Comparison of ENCODE assay signal across 11 mouse cellular contexts in the genomic region with DNA sequence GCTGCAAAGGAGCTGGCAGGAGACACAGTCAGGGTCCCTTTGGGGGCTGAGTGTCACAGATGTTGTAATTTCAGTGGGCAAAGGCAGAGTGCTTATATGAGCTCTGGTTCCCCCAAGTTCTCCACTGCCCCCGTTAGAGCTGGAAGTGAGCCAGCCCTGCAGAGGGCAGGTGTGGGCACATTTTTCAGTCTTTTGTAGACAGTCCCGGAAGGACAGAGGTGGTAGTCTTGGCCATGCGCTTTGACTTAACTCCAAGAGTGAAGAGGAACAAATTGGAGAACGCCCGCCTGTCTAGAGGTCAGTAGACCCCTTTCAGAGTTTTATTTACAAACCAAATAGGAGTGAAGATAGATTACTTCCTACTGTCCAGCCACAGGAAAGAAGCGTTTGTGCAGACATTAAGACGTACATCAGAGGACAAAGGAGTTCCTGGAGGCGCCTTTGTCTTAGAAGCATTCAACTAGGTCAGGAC.
DNase-seq lines count a peak whose midpoint lies in the region; ATAC-seq and TF ChIP-seq lines count a peak whose summit lies in the region.
"Had no signal": no experiment of that assay in that cellular context is flagged by ENCODE, and none has a peak within 500 bp of the region (broad histone marks: within the 10 kb centered on the region; RNA-seq: fewer than 3 reads in every experiment).

No protein-coding gene starts in this region.

- ATAC-seq in midbrain, embryonic 12.5 days (ENCODE audit: low FRiP score, low read depth), result no peak
- ATAC-seq in midbrain, embryonic 13.5 days, result no peak
- peak; percentile 19; the same call in 1 of the 2 replicates for ATAC-seq in kidney, postnatal 0 days (replicated peaks; ENCODE audit: low FRiP score, low read depth)
- ATAC-seq in stomach, postnatal 0 days (ENCODE audit: low FRiP score, low TSS enrichment), result no peak
- ATAC-seq: forebrain, embryonic 15.5 days had no signal

- TF ChIP-seq CTCF in kidney, postnatal 0 days (IDR thresholded peaks at IDR 0.05; ENCODE audit: low read depth), result peak; percentile 43; the same call in 1 of the 2 replicates
- peak; percentile 12; the same call in 1 of the 2 replicates for TF ChIP-seq CTCF in stomach, postnatal 0 days (IDR thresholded peaks at IDR 0.05; ENCODE audit: low read depth)

- H3K36me3 ChIP-seq in midbrain, embryonic 12.5 days, result no peaks in the 10 kb centered on the region
- H3K36me3 ChIP-seq in midbrain, embryonic 13.5 days, result no peaks in the 10 kb centered on the region
- H3K36me3 ChIP-seq in kidney, postnatal 0 days (ENCODE audit: insufficient read depth, low read length), result no peaks in the 10 kb centered on the region
- no peaks in the 10 kb centered on the region for H3K36me3 ChIP-seq in stomach, postnatal 0 days (ENCODE audit: control insufficient read depth, insufficient read depth, low read length)
- H3K36me3 ChIP-seq: forebrain, embryonic 15.5 days; heart, embryonic 13.5 days had no signal

- DNase-seq in embryo, embryonic 9.5 days (ENCODE audit: extremely low spot score), result peak; percentile 41
- no peak for DNase-seq in embryo, embryonic 10.5 days (ENCODE audit: low spot score)
- peak; percentile 86 for DNase-seq in kidney, postnatal 0 days (ENCODE audit: low spot score)
- DNase-seq in stomach, postnatal 0 days (ENCODE audit: low spot score), result no peak
- DNase-seq in cerebellum, adult 9-11 months, result no peak
- no peak for DNase-seq in MN1 (ENCODE audit: low spot score)

- H3K27ac ChIP-seq in midbrain, embryonic 12.5 days (replicated peaks), result 0 out of 2 replicates have a peak overlapping the region, but pooled peaks have one; percentile 10
- H3K27ac ChIP-seq in midbrain, embryonic 13.5 days, result no peak overlapping the region
- H3K27ac ChIP-seq in kidney, postnatal 0 days, result peak overlapping the region; percentile 75
- no peak overlapping the region for H3K27ac ChIP-seq in stomach, postnatal 0 days (replicated peaks)
- H3K27ac ChIP-seq: forebrain, embryonic 15.5 days; heart, embryonic 13.5 days had no signal

- H3K27me3 ChIP-seq in midbrain, embryonic 12.5 days, result peaks cover 18% of the 10 kb centered on the region
- H3K27me3 ChIP-seq in midbrain, embryonic 13.5 days, result peaks cover 2% of the 10 kb centered on the region; the same call in 1 of the 2 replicates
- H3K27me3 ChIP-seq in kidney, postnatal 0 days (ENCODE audit: insufficient read depth, low read length), result no peaks in the 10 kb centered on the region
- H3K27me3 ChIP-seq in stomach, postnatal 0 days (ENCODE audit: control insufficient read depth, insufficient read depth, low read length), result no peaks in the 10 kb centered on the region
- H3K27me3 ChIP-seq: heart, embryonic 13.5 days; megakaryocyte, embryonic 14.5 days had no signal

- no peak overlapping the region for H3K4me2 ChIP-seq in midbrain, embryonic 12.5 days (replicated peaks)
- H3K4me2 ChIP-seq in midbrain, embryonic 13.5 days (replicated peaks), result no peak overlapping the region
- peak overlapping the region; percentile 23 for H3K4me2 ChIP-seq in kidney, postnatal 0 days (ENCODE audit: low read length)
- no peak overlapping the region for H3K4me2 ChIP-seq in stomach, postnatal 0 days (replicated peaks; ENCODE audit: low read depth)
- H3K4me2 ChIP-seq: forebrain, embryonic 15.5 days; heart, embryonic 13.5 days had no signal

- H3K9me3 ChIP-seq in midbrain, embryonic 12.5 days, result no peaks in the 10 kb centered on the region
- H3K9me3 ChIP-seq in midbrain, embryonic 13.5 days, result no peaks in the 10 kb centered on the region
- H3K9me3 ChIP-seq in kidney, postnatal 0 days (replicated peaks; ENCODE audit: low read length), result no peaks in the 10 kb centered on the region
- H3K9me3 ChIP-seq in stomach, postnatal 0 days (ENCODE audit: control insufficient read depth, low read length), result no peaks in the 10 kb centered on the region
- H3K9me3 ChIP-seq: forebrain, embryonic 15.5 days; heart, embryonic 13.5 days; megakaryocyte, embryonic 14.5 days had no signal

- WGBS in midbrain, embryonic 12.5 days, result 42% methylated on average over 8 of the region's 8 CpGs
- 33% methylated on average over 8 of the region's 8 CpGs for WGBS in midbrain, embryonic 13.5 days
- WGBS in kidney, postnatal 0 days, result 17% methylated on average over 8 of the region's 8 CpGs
- 45% methylated on average over 8 of the region's 8 CpGs for WGBS in stomach, postnatal 0 days

- H3K9ac ChIP-seq in midbrain, embryonic 12.5 days (replicated peaks), result no peak overlapping the region
- H3K9ac ChIP-seq in midbrain, embryonic 13.5 days (replicated peaks), result no peak overlapping the region
- no peak overlapping the region for H3K9ac ChIP-seq in kidney, postnatal 0 days (ENCODE audit: low read depth, low read length)
- no peak overlapping the region for H3K9ac ChIP-seq in stomach, postnatal 0 days (ENCODE audit: low read length)
- H3K9ac ChIP-seq: forebrain, embryonic 15.5 days; heart, embryonic 13.5 days had no signal

- peaks cover 62% of the 10 kb centered on the region for H3K4me1 ChIP-seq in midbrain, embryonic 12.5 days
- peaks cover 36% of the 10 kb centered on the region for H3K4me1 ChIP-seq in midbrain, embryonic 13.5 days (replicated peaks)
- peaks cover 50% of the 10 kb centered on the region for H3K4me1 ChIP-seq in kidney, postnatal 0 days (replicated peaks; ENCODE audit: insufficient read depth, low read length)
- H3K4me1 ChIP-seq in stomach, postnatal 0 days (replicated peaks; ENCODE audit: control insufficient read depth, insufficient read depth), result peaks cover 2% of the 10 kb centered on the region; the same call in 1 of the 2 replicates

- TF ChIP-seq EP300 in stomach, postnatal 0 days (optimal IDR thresholded peaks at IDR 0.05), result no peak

- no peak overlapping the region for H3K4me3 ChIP-seq in midbrain, embryonic 12.5 days
- no peak overlapping the region for H3K4me3 ChIP-seq in midbrain, embryonic 13.5 days (replicated peaks)
- H3K4me3 ChIP-seq in kidney, postnatal 0 days (replicated peaks; ENCODE audit: low read depth, low read length), result no peak overlapping the region
- no peak overlapping the region for H3K4me3 ChIP-seq in stomach, postnatal 0 days (ENCODE audit: low read depth, low read length)
- H3K4me3 ChIP-seq: forebrain, embryonic 15.5 days; heart, embryonic 13.5 days; megakaryocyte, embryonic 14.5 days had no signal

Comparison
In these comparisons a context has a peak if more than half of its experiments do, and no peak if none do; other contexts are left out.
1. DNase-seq: peak in embryo, embryonic 9.5 days (single experiment) and kidney, postnatal 0 days (single experiment); none in embryo, embryonic 10.5 days (single experiment), stomach, postnatal 0 days (single experiment), cerebellum, adult 9-11 months (single experiment) and MN1 (single experiment).
2. H3K27ac ChIP-seq: peak in midbrain, embryonic 12.5 days (single experiment) and kidney, postnatal 0 days (single experiment); none in midbrain, embryonic 13.5 days (single experiment) and stomach, postnatal 0 days (single experiment).